Comparison of ENCODE assay signal across 8 mouse cellular contexts in the genomic region with DNA sequence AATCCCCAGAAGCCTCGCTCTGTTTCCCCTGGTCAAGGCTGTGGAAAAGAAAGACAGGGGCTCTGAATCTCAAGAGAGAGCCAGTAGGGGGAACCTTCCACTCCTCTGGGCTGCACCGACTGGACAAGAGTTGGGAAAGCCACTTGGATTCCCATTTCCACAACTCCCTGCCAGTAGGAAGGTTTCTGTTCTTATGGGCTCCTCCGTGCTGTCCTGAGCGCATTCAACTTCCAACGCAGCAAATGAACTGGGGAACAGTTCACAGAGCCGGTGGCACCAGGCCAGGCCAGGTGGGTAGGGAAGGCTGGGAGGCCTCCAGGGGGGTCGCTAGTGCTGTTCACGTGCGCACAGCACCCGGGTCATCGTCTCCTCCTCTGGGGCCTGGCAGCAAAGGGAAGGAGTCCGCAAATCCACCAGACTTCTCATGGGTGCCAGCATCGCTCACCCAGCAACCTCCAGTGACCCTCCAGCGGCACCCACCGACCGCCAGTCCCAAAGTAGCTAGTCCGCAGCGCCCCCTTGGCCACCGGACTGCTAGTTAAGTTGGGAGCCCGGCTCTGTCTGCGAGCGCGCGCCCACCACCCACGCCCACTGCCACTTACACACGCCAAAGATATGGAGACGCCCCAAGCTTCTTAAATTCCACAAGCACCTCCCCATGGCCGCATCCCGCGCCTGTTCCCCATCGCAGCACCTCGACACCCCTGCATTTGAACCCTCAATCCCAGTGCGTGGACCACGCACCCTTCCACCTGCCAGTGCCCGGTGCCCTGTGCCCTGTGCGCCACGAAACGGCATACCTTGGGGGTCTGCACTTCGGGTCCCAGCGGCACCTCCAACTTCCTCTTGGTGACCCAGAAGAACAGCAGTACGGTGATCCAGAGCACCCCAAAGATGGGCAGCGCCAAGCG. TPM values are rescaled to one million over a fixed set of nuclear protein-coding genes. Genes with fewer than 3 reads are reported as not detected.
DNase-seq lines count a peak whose midpoint lies in the region; ATAC-seq lines count a peak whose summit lies in the region.

No protein-coding gene starts in this region.

- peak overlapping the region; percentile 92 for H3K4me2 ChIP-seq in hindbrain, embryonic 14.5 days (replicated peaks)
- H3K4me2 ChIP-seq in neural tube, embryonic 11.5 days (ENCODE audit: low read depth) = peak overlapping the region; percentile 86

- peak overlapping the region; percentile 64 for H3K4me3 ChIP-seq in hindbrain, embryonic 14.5 days (replicated peaks; ENCODE audit: low read length)
- peak overlapping the region; percentile 55 for H3K4me3 ChIP-seq in neural tube, embryonic 11.5 days (ENCODE audit: low read depth, low read length)

- no peaks in the 10 kb centered on the region for H3K9me3 ChIP-seq in hindbrain, embryonic 14.5 days (ENCODE audit: control insufficient read depth, low read length)
- H3K9me3 ChIP-seq in neural tube, embryonic 11.5 days (ENCODE audit: control insufficient read depth, low read length) = no peaks in the 10 kb centered on the region

- 2% methylated on average over 43 of the region's 43 CpGs for WGBS in hindbrain, embryonic 14.5 days
- WGBS in neural tube, embryonic 11.5 days = 1% methylated on average over 43 of the region's 43 CpGs

- DNase-seq in adrenal gland, adult 18-20 months (ENCODE audit: low spot score in 2 of 2) = peak; percentile 10 to 21
- no peak for DNase-seq in adrenal gland, postnatal 36 days
- DNase-seq in urinary bladder, adult 2 months (ENCODE audit: low spot score) = peak; percentile 24
- DNase-seq in urinary bladder, postnatal 4 days (ENCODE audit: low spot score in 2 of 2) = no peak
- no peak for DNase-seq in hindbrain, embryonic 14.5 days (ENCODE audit: low spot score)
- DNase-seq in layer of hippocampus, postnatal 25 days (ENCODE audit: extremely low spot score in 1 of 2, low spot score in 1 of 2) = peak; percentile 37 to 70
- DNase-seq in neural tube, embryonic 11.5 days (ENCODE audit: low spot score) = peak; percentile 46
- DNase-seq in T-cell, adult 2 months (ENCODE audit: low spot score) = no peak

- peaks cover 7% of the 10 kb centered on the region; the same call in 1 of the 2 replicates for H3K4me1 ChIP-seq in hindbrain, embryonic 14.5 days (replicated peaks; ENCODE audit: control insufficient read depth, insufficient read depth, low read length)
- no peaks in the 10 kb centered on the region; the same call in 1 of the 2 replicates for H3K4me1 ChIP-seq in neural tube, embryonic 11.5 days (ENCODE audit: control insufficient read depth, insufficient read depth, low read length)

- peak overlapping the region; percentile 76 for H3K27ac ChIP-seq in hindbrain, embryonic 14.5 days
- H3K27ac ChIP-seq in neural tube, embryonic 11.5 days (ENCODE audit: low read depth, low read length) = no peak overlapping the region

- ATAC-seq in hindbrain, embryonic 14.5 days (ENCODE audit: low FRiP score) = peak; percentile 32; the same call in 1 of the 2 replicates
- ATAC-seq in neural tube, embryonic 11.5 days (ENCODE audit: insufficient read depth, low FRiP score, low TSS enrichment) = peak; percentile 16; the same call in 1 of the 2 replicates

- H3K27me3 ChIP-seq in hindbrain, embryonic 14.5 days (ENCODE audit: control insufficient read depth, insufficient read depth, low read length) = peaks cover 3% of the 10 kb centered on the region; the same call in 1 of the 2 replicates
- peaks cover 14% of the 10 kb centered on the region for H3K27me3 ChIP-seq in neural tube, embryonic 11.5 days (ENCODE audit: control insufficient read depth, insufficient read depth, low read length)

- peak overlapping the region; percentile 84 for H3K9ac ChIP-seq in hindbrain, embryonic 14.5 days
- peak overlapping the region; percentile 76 for H3K9ac ChIP-seq in neural tube, embryonic 11.5 days (ENCODE audit: low read length)

- H3K36me3 ChIP-seq in hindbrain, embryonic 14.5 days (replicated peaks; ENCODE audit: control insufficient read depth, insufficient read depth) = no peaks in the 10 kb centered on the region
- no peaks in the 10 kb centered on the region for H3K36me3 ChIP-seq in neural tube, embryonic 11.5 days (ENCODE audit: control insufficient read depth, insufficient read depth, low read length)

RNA-seq across cellular contexts. Expression of gene Galnt14, which starts 0.9 kb away (rescaled TPM):
- 1 to 10 TPM; 1.1 to 1.7 TPM for total RNA-seq in adrenal gland, adult 18-20 months (2021)
- total RNA-seq in adrenal gland, postnatal 36 days (2021) = 1 to 10 TPM in 1 of 2 experiments, under 1 TPM in 1; 0.89 to 1.3 TPM
- 0.69 and 0.94 TPM in 2 replicates for polyA plus RNA-seq in urinary bladder, adult 2 months (2012; rRNA removed)
- 16.8 and 17.5 TPM in 2 replicates for polyA plus RNA-seq in hindbrain, embryonic 14.5 days (2014; fragmentation: Nextera tagmentation; extraction: Ambion mirVana)
- total RNA-seq in layer of hippocampus, postnatal 25 days (2021) = 10 to 100 TPM; 18.9 to 21.9 TPM
- polyA plus RNA-seq in neural tube, embryonic 11.5 days (2014; fragmentation: Nextera tagmentation; extraction: Ambion mirVana) = 9.5 TPM in 2 replicates

Comparison
In these comparisons a context has a peak if more than half of its experiments do, and no peak if none do; other contexts are left out.
1. DNase-seq: peak in adrenal gland, adult 18-20 months (2 of 2), urinary bladder, adult 2 months (single experiment), layer of hippocampus, postnatal 25 days (2 of 2) and neural tube, embryonic 11.5 days (single experiment); none in adrenal gland, postnatal 36 days (0 of 2), urinary bladder, postnatal 4 days (0 of 2), hindbrain, embryonic 14.5 days (single experiment) and T-cell, adult 2 months (single experiment).
2. RNA of gene Galnt14, which starts 0.9 kb away (total RNA-seq): 18.9 to 21.9 TPM in layer of hippocampus, postnatal 25 days; 1.1 to 1.7 TPM in adrenal gland, adult 18-20 months and 0.89 to 1.3 TPM in adrenal gland, postnatal 36 days; every median in the first group is over 4 times any median in the second.